Mouse (Mus musculus): Measurements from ENCODE around the gene Gpam. TPM values are rescaled to one million over a fixed set of nuclear protein-coding genes. Genes with fewer than 3 reads are reported as not detected.

Gpam gene
- total RNA-seq, 2 experiments from 2014 or later = 67.6 to 79.1 TPM

GRCm38 (mm10) chr19:55069054-55069453, 58.0 kb downstream of the Gpam start:
- DNase-seq (ENCODE audit: low spot score in 2 of 2) = no peak

GRCm38 (mm10) chr19:55063272-55063671, 63.8 kb downstream of the Gpam start:
- DNase-seq (ENCODE audit: low spot score in 2 of 2) = no peak

- DNase-seq (ENCODE audit: low spot score in 2 of 2) = no peak
Measured at GRCm38 (mm10) chr19:55062501-55062900, 64.5 kb downstream of the Gpam start.

- no peak for DNase-seq (ENCODE audit: low spot score in 2 of 2)
Measured at GRCm38 (mm10) chr19:55061951-55062350, 65.1 kb downstream of the Gpam start.

GRCm38 (mm10) chr19:55061447-55061901, 65.6 kb downstream of the Gpam start:
- no peak for DNase-seq (ENCODE audit: low spot score in 2 of 2)

GRCm38 (mm10) chr19:55060964-55061363, 66.1 kb downstream of the Gpam start:
- peak in 1 of 2 experiments; percentile 69 for DNase-seq (ENCODE audit: low spot score in 2 of 2)

GRCm38 (mm10) chr19:55057483-55057882, 69.6 kb downstream of the Gpam start:
- DNase-seq (ENCODE audit: low spot score in 2 of 2) = no peak

- no peak for DNase-seq (ENCODE audit: low spot score in 2 of 2)
Measured at GRCm38 (mm10) chr19:55055634-55056269, 71.3 kb downstream of the Gpam start.

- DNase-seq (ENCODE audit: low spot score in 2 of 2) = no peak
Measured at GRCm38 (mm10) chr19:55053163-55053562, 73.9 kb downstream of the Gpam start.

- DNase-seq (ENCODE audit: low spot score in 2 of 2) = no peak
Measured at GRCm38 (mm10) chr19:55037406-55037805, 89.6 kb downstream of the Gpam start.

GRCm38 (mm10) chr19:55018872-55019271, 108.2 kb downstream of the Gpam start:
- DNase-seq (ENCODE audit: low spot score in 2 of 2) = no peak

Other genes starting within 250 kb of the Gpam start
- gene Tectb, start 53.5 kb upstream of the Gpam start, total RNA-seq (2021) = under 1 TPM; 0.22 to 0.29 TPM
- gene Gucy2g, start 114.0 kb upstream of the Gpam start, total RNA-seq (2021) = under 1 TPM in 1 of 2 experiments, not detected in 1; 0.10 TPM
- gene Acsl5, start 124.7 kb upstream of the Gpam start, total RNA-seq (2021) = 10 to 100 TPM; 12.0 to 12.4 TPM
- 10 to 100 TPM; 27.8 to 30.8 TPM for gene Zdhhc6, start 188.8 kb upstream of the Gpam start, total RNA-seq (2021)
- 10 to 100 TPM; 18.5 to 21.4 TPM for gene Vti1a, start 189.1 kb upstream of the Gpam start, total RNA-seq (2021)